Mouse (Mus musculus) lung, adult 2 months (tissue): ENCODE data around the gene Ptbp3.

Experiments used
- CTCF ChIP-seq: fragments of 200-500 bp; IDR thresholded peaks from 2 replicates; pipeline ENCODE4 v1.5.1; 2011; ENCODE audit warnings: mild to moderate bottlenecking, low read length, control low read depth; ENCODE audit not compliant: insufficient read depth
- POLR2A ChIP-seq: fragments of 200-500 bp; IDR thresholded peaks from 2 replicates; pipeline ENCODE4 v1.6.1; 2011; ENCODE audit warnings: low read depth, mild to moderate bottlenecking, control low read depth, low read length, borderline replicate concordance; ENCODE audit errors: extremely low read depth

- TF ChIP-seq CTCF (no peak), POLR2A (no peak)
Measured at GRCm38 (mm10) chr4:59426429-59426828, 122.7 kb downstream of the Ptbp3 start.
